Mouse (Mus musculus) heart, adult 2 months (tissue): ENCODE measurements around the gene Cacna1c. TPM values are rescaled to one million over a fixed set of nuclear protein-coding genes. Genes with fewer than 3 reads are reported as not detected.
"Not testable (repeated sequence)": the region's sequence is repeated elsewhere in the genome, so short reads cannot be mapped to it uniquely, and the experiment has no call there.

Experiments used
- DNase-seq, 2 experiments: peaks; one replicate each; pipeline ENCODE4 v3.0.0; 2021
- H3K27ac ChIP-seq: fragments of 200-600 bp; 2 replicates; pipeline ENCODE4 v1.8.1; 2022
- H3K27me3 ChIP-seq: fragments of 200-500 bp; 2 replicates; pipeline ENCODE4 v1.6.1; 2012; ENCODE audit warnings: mild to moderate bottlenecking, low read length, inconsistent platforms, mixed read lengths; ENCODE audit not compliant: control insufficient read depth, insufficient read depth
- H3K36me3 ChIP-seq: fragments of 200-500 bp; 2 replicates; pipeline ENCODE4 v1.6.1; 2012; ENCODE audit warnings: low read length, inconsistent platforms; ENCODE audit not compliant: control insufficient read depth, insufficient read depth
- H3K4me1 ChIP-seq: fragments of 200-500 bp; 2 replicates; pipeline ENCODE4 v1.6.1; 2011; ENCODE audit warnings: low read length; ENCODE audit not compliant: control insufficient read depth, insufficient read depth
- H3K4me3 ChIP-seq: fragments of 200-600 bp; 2 replicates; pipeline ENCODE4 v1.8.1; 2022
- H3K79me2 ChIP-seq: fragments of 200-500 bp; replicated peaks from 2 replicates; pipeline ENCODE4 v1.6.1; 2012; ENCODE audit warnings: mild to moderate bottlenecking, inconsistent platforms, low read length, moderate library complexity, mixed read lengths; ENCODE audit not compliant: control insufficient read depth, insufficient read depth
- H3K9ac ChIP-seq: fragments of 200-500 bp; 2 replicates; pipeline ENCODE4 v1.6.1; 2012; ENCODE audit warnings: low read depth, mild to moderate bottlenecking, control low read depth, inconsistent platforms, low read length, mixed read lengths
- CTCF ChIP-seq: fragments of 200-600 bp; IDR thresholded peaks from 2 replicates; pipeline ENCODE4 v1.8.1; 2022; ENCODE audit warnings: antibody characterized with exemption, mild to moderate bottlenecking, moderate library complexity
- EP300 ChIP-seq: fragments of 200-500 bp; IDR thresholded peaks from 2 replicates; pipeline ENCODE4 v1.6.1; 2011; ENCODE audit warnings: low read depth, low read length, control low read depth; ENCODE audit not compliant: insufficient read depth
- POLR2A ChIP-seq: fragments of 200-500 bp; IDR thresholded peaks from 2 replicates; pipeline ENCODE4 v1.6.1; 2011; ENCODE audit warnings: mild to moderate bottlenecking, low read depth, low read length, control low read depth; ENCODE audit not compliant: insufficient read depth
- WGBS: fragments of 180-500 bp; shearing (Covaris S2); methylation state at CpG from one replicate; pipeline ENCODE4 v1.1.7; 2018; 5-methylcytosine and 5-hydroxymethylcytosine counted together
- intact Hi-C: fragments of 180-260 bp; cut with DNase I; formaldehyde crosslinking; loops from one replicate; pipeline ENCODE4 v1.15.1; 2025
- polyA plus RNA-seq: library from polyadenylated mRNA; depleted of rRNA; stranded (reverse); fragments of >200 nt; gene quantifications from 2 replicates; pipeline ENCODE4 v1.2.3, GENCODE M21; 2012
- total RNA-seq, 2 experiments: library from RNA; stranded (reverse); gene quantifications; 2 replicates each; pipeline ENCODE4 v1.2.3; 2021

Gene Cacna1c
- total and polyA plus RNA-seq, 3 experiments = 56.8 to 228 (median 194) TPM

- 57% methylated on average over 21 of the region's 21 CpGs for WGBS
- Histone ChIP-seq H3K4me1 (no peaks in the 10 kb centered on the region), H3K27me3 (peaks cover 2% of the 10 kb centered on the region; the same call in 1 of the 2 replicates), H3K27ac (no peak overlapping the region), H3K36me3 (no peaks in the 10 kb centered on the region), H3K9ac (no peak overlapping the region), H3K4me3 (no peak overlapping the region), H3K79me2 (no peaks in the 10 kb centered on the region)
- intact Hi-C loops = no loop called here
- DNase-seq = no peak
- TF ChIP-seq EP300 (no peak), POLR2A (no peak), CTCF (no peak)
Observed at GRCm38 (mm10) chr6:118592662-118593376, 603.4 kb downstream of the Cacna1c start.

GRCm38 (mm10) chr6:118578741-118579140, 617.5 kb downstream of the Cacna1c start:
- H3K4me3 ChIP-seq, H3K4me1 ChIP-seq, H3K9ac ChIP-seq, H3K27ac ChIP-seq, intact Hi-C loops, DNase-seq, H3K27me3 ChIP-seq, H3K79me2 ChIP-seq, H3K36me3 ChIP-seq: not testable (repeated sequence)
- WGBS = 62% methylated on average over 4 of the region's 4 CpGs

GRCm38 (mm10) chr6:118574351-118574750, 621.9 kb downstream of the Cacna1c start:
- 85% methylated on average over 6 of the region's 6 CpGs for WGBS
- TF ChIP-seq POLR2A (no peak), CTCF (no peak), EP300 (no peak)
- H3K36me3 ChIP-seq = no peaks in the 10 kb centered on the region
- intact Hi-C loops = no loop called here
- H3K79me2 ChIP-seq = no peaks in the 10 kb centered on the region
- H3K4me1 ChIP-seq = no peaks in the 10 kb centered on the region
- no peak for DNase-seq
- H3K27me3 ChIP-seq = no peaks in the 10 kb centered on the region
- no peak overlapping the region for H3K4me3 ChIP-seq
- no peak overlapping the region for H3K27ac ChIP-seq
- no peak overlapping the region for H3K9ac ChIP-seq

GRCm38 (mm10) chr6:118567816-118568215, 628.4 kb downstream of the Cacna1c start:
- intact Hi-C loops = no loop called here
- WGBS = 93% methylated on average over 3 of the region's 3 CpGs

GRCm38 (mm10) chr6:118561745-118562609, 634.2 kb downstream of the Cacna1c start, which contains the start of gene Ankrd26:
TSS of gene Ankrd26 (minus strand) at chr6:118562226.
- 2% methylated on average over 54 of the region's 54 CpGs for WGBS
- H3K9ac ChIP-seq = peak within 1 kb of the TSS; percentile 93
- no peak for TF ChIP-seq CTCF
- 0 out of 2 replicates have a peak, but pooled peaks have one; percentile 15 for TF ChIP-seq EP300
- TF ChIP-seq POLR2A = peak; percentile 91

More at GRCm38 (mm10) chr6:118567816-118568215, 628.4 kb downstream of the Cacna1c start:
- Histone ChIP-seq H3K9ac (no peak overlapping the region), H3K27ac (no peak overlapping the region), H3K79me2 (no peaks in the 10 kb centered on the region), H3K4me1 (no peaks in the 10 kb centered on the region; the same call in 1 of the 2 replicates), H3K27me3 (no peaks in the 10 kb centered on the region), H3K36me3 (peaks cover 3% of the 10 kb centered on the region; the same call in 1 of the 2 replicates), H3K4me3 (no peak overlapping the region)
- TF ChIP-seq POLR2A = no peak
- TF ChIP-seq CTCF = no peak
- TF ChIP-seq EP300 = no peak
- no peak for DNase-seq

More at GRCm38 (mm10) chr6:118561745-118562609, 634.2 kb downstream of the Cacna1c start, which contains the start of gene Ankrd26:
- intact Hi-C loops = no loop called here
- DNase-seq = peak; percentile 95 to 96
- peak within 1 kb of the TSS; percentile 88 for H3K27ac ChIP-seq
- H3K36me3 ChIP-seq = peaks cover 4% of the 10 kb centered on the region; the same call in 1 of the 2 replicates
- peak within 1 kb of the TSS; percentile 83 for H3K4me3 ChIP-seq
- no peaks in the 10 kb centered on the region; the same call in 1 of the 2 replicates for H3K4me1 ChIP-seq
- no peaks in the 10 kb centered on the region for H3K79me2 ChIP-seq
- no peaks in the 10 kb centered on the region for H3K27me3 ChIP-seq
